Mouse (Mus musculus): ENCODE data around the gene Pnldc1.

GRCm38 (mm10) chr17:12851689-12852088 is 58.3 kb downstream of the Pnldc1 start:
- TF ChIP-seq CTCF (conservative IDR thresholded peaks at IDR 0.05; ENCODE audit: insufficient read depth, insufficient read length, low read depth, low read length) (no peak), POLR2A (IDR thresholded peaks at IDR 0.05; ENCODE audit: low read depth, low read length) (no peak)
